Mouse (Mus musculus) C2C12 (cell line): ENCODE data around the gene Wdr91.

ENCODE experiments used
- CEBPB ChIP-seq: IDR thresholded peaks from one replicate; pipeline ENCODE4 v1.6.1; 2011; ENCODE audit warnings: low read depth, mild to moderate bottlenecking, control low read depth, moderate library complexity
- CTCF ChIP-seq: IDR thresholded peaks from one replicate; pipeline ENCODE4 v1.5.1; 2011; ENCODE audit not compliant: control insufficient read depth, insufficient read depth, insufficient read length
- MAX ChIP-seq: IDR thresholded peaks from one replicate; pipeline ENCODE4 v1.6.1; 2011; ENCODE audit warnings: mild to moderate bottlenecking, control low read depth
- MYOD1 ChIP-seq: IDR thresholded peaks from one replicate; pipeline ENCODE4 v1.6.1; 2011; ENCODE audit warnings: low read depth; ENCODE audit not compliant: control insufficient read depth, insufficient read length
- MYOG ChIP-seq: IDR thresholded peaks from one replicate; pipeline ENCODE4 v1.6.1; 2011; ENCODE audit not compliant: control insufficient read depth, insufficient read length; ENCODE audit errors: extremely low read depth
- USF1 ChIP-seq: IDR thresholded peaks from one replicate; pipeline ENCODE4 v1.6.1; 2011; ENCODE audit warnings: low read depth, mild to moderate bottlenecking, control low read depth, moderate library complexity

- TF ChIP-seq CTCF = no peak
- TF ChIP-seq MAX = no peak
- no peak for TF ChIP-seq MYOG
- TF ChIP-seq CEBPB = no peak
- no peak for TF ChIP-seq USF1
- TF ChIP-seq MYOD1 = no peak
These were observed 14.4 kb downstream of the Wdr91 start for GRCm38 (mm10) chr6:34896168-34896780.
